Mouse (Mus musculus) intestine, embryonic 16.5 days (tissue): ENCODE data around the gene Olfr980. TPM values are rescaled to one million over a fixed set of nuclear protein-coding genes. Genes with fewer than 3 reads are reported as not detected.
A peak's percentile ranks its signal among the peaks of the same experiment; 100 is the strongest.
"Not testable (repeated sequence)": the region's sequence is repeated elsewhere in the genome, so short reads cannot be mapped to it uniquely, and the experiment has no call there.

ENCODE experiments used
- ATAC-seq: fragments of 200-750 bp; cut with Nextera tagmentation; 2 replicates; pipeline ENCODE4 v1.8.0; 2017; ENCODE audit warnings: moderate TSS enrichment, moderate library complexity
- H3K27ac ChIP-seq: fragments of 300-500 bp; sonication (generic); 2 replicates; pipeline ENCODE4 v1.5.1; 2014; ENCODE audit warnings: mild to moderate bottlenecking, low read length
- H3K27me3 ChIP-seq: fragments of 300-500 bp; sonication (generic); replicated peaks from 2 replicates; pipeline ENCODE4 v1.6.1; 2014; ENCODE audit warnings: low read length, control low read depth, mixed read lengths; ENCODE audit not compliant: control insufficient read depth, insufficient read depth
- H3K36me3 ChIP-seq: fragments of 300-500 bp; sonication (generic); 2 replicates; pipeline ENCODE4 v1.6.1; 2014; ENCODE audit warnings: low read length, control low read depth; ENCODE audit not compliant: control insufficient read depth, insufficient read depth
- H3K4me1 ChIP-seq: fragments of 300-500 bp; sonication (generic); 2 replicates; pipeline ENCODE4 v1.6.1; 2014; ENCODE audit warnings: low read length, control low read depth, mixed read lengths; ENCODE audit not compliant: control insufficient read depth, insufficient read depth
- H3K4me2 ChIP-seq: fragments of 300-500 bp; sonication (generic); 2 replicates; pipeline ENCODE4 v1.6.1; 2014; ENCODE audit warnings: low read depth, low read length, control low read depth
- H3K4me3 ChIP-seq: fragments of 300-500 bp; sonication (generic); 2 replicates; pipeline ENCODE4 v1.5.1; 2014; ENCODE audit warnings: mild to moderate bottlenecking, low read length
- H3K9ac ChIP-seq: fragments of 300-500 bp; sonication (generic); 2 replicates; pipeline ENCODE4 v1.6.1; 2014; ENCODE audit warnings: low read depth, low read length
- H3K9me3 ChIP-seq: fragments of 300-500 bp; sonication (generic); 2 replicates; pipeline ENCODE4 v1.6.1; 2016; ENCODE audit warnings: low read length, control low read depth; ENCODE audit not compliant: control insufficient read depth
- WGBS: fragments of 180-500 bp; shearing (Covaris S2); extraction: QIAGEN DNeasy Blood & Tissue Kit; methylation state at CpG from one replicate; pipeline ENCODE4 v1.1.7; 2014; 5-methylcytosine and 5-hydroxymethylcytosine counted together
- polyA plus RNA-seq: library from polyadenylated mRNA; unstranded; fragments of >200 nt; fragmentation: Nextera tagmentation; extraction: Ambion mirVana; gene quantifications from 2 replicates; pipeline ENCODE4 v1.2.1, GENCODE M21; 2015

Olfr980 gene
- not detected in 2 replicates for polyA plus RNA-seq

- 87% methylated on average over 1 of the region's 1 CpGs for WGBS
- Histone ChIP-seq H3K9ac (no peak within 1 kb of the TSS), H3K27me3 (no peaks in the 10 kb centered on the region), H3K9me3 (no peaks in the 10 kb centered on the region), H3K4me2 (no peak within 1 kb of the TSS), H3K4me1 (no peaks in the 10 kb centered on the region), H3K4me3 (no peak within 1 kb of the TSS), H3K36me3 (no peaks in the 10 kb centered on the region), H3K27ac (no peak within 1 kb of the TSS)
- ATAC-seq, result no peak
These were observed at the start of gene Olfr980 for GRCm38 (mm10) chr9:40009482-40009881. Olfr980 (minus strand) TSS chr9:40009582.

- Histone ChIP-seq H3K27ac (no peak overlapping the region), H3K27me3 (no peaks in the 10 kb centered on the region), H3K4me1 (no peaks in the 10 kb centered on the region), H3K36me3 (no peaks in the 10 kb centered on the region), H3K9ac (no peak overlapping the region), H3K9me3 (no peaks in the 10 kb centered on the region), H3K4me2 (no peak overlapping the region), H3K4me3 (no peak overlapping the region)
- 93% methylated on average over 19 of the region's 19 CpGs for WGBS
- ATAC-seq, result no peak
These were observed 40.8 kb upstream of the Olfr980 start for GRCm38 (mm10) chr9:40050138-40050537.

- Histone ChIP-seq H3K4me2 (no peak within 1 kb of the TSS), H3K4me3 (no peak within 1 kb of the TSS), H3K27ac (no peak within 1 kb of the TSS), H3K9ac (no peak within 1 kb of the TSS), H3K9me3 (no peaks in the 10 kb centered on the region), H3K27me3 (no peaks in the 10 kb centered on the region), H3K4me1 (no peaks in the 10 kb centered on the region), H3K36me3 (no peaks in the 10 kb centered on the region)
- 63% methylated on average over 2 of the region's 2 CpGs for WGBS
- ATAC-seq, result no peak
These were observed 11.8 kb upstream of the Olfr980 start, which contains the start of gene Olfr981 for GRCm38 (mm10) chr9:40021164-40021563. Olfr981 (plus strand) TSS chr9:40021464.

DNA sequence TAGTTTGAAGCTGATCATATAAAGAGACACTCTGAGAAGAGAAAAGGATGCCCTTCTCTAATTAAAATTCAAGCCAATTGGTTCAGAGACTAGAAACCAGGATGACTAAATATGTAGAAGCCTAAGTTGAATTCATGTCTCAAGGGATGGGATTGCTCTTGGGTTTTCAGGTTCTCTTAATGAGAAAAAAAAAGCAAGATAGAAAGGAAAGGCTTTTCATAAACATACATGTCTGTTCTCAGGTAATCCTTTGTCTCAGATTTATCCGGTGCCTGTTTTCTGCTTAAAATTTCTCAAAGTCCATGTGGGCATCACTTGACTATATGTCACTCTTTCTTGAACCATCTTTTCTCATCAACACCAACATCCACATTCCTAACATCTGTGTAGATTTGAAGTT, 6.0 kb downstream of the Olfr980 start, which contains the start of gene Olfr979:
Gene Olfr979 (minus strand): TSS at position 101 of the 400 bp plus-strand sequence.
- Histone ChIP-seq H3K27me3 (no peaks in the 10 kb centered on the region), H3K4me1 (no peaks in the 10 kb centered on the region), H3K4me2 (no peak within 1 kb of the TSS), H3K4me3 (no peak within 1 kb of the TSS), H3K27ac (no peak within 1 kb of the TSS), H3K9ac (no peak within 1 kb of the TSS), H3K36me3 (no peaks in the 10 kb centered on the region), H3K9me3 (no peaks in the 10 kb centered on the region)
- 89% methylated on average over 1 of the region's 1 CpGs for WGBS
- no peak for ATAC-seq

GRCm38 (mm10) chr9:39991813-39992212, 17.6 kb downstream of the Olfr980 start, which contains the start of gene Olfr978:
Olfr978 (plus strand) TSS chr9:39992113.
- Histone ChIP-seq H3K9ac (no peak within 1 kb of the TSS), H3K4me2 (no peak within 1 kb of the TSS), H3K36me3 (no peaks in the 10 kb centered on the region), H3K4me1 (no peaks in the 10 kb centered on the region), H3K27me3 (no peaks in the 10 kb centered on the region), H3K9me3 (no peaks in the 10 kb centered on the region), H3K27ac (no peak within 1 kb of the TSS), H3K4me3 (no peak within 1 kb of the TSS)
- WGBS, result 85% methylated on average over 2 of the region's 2 CpGs
- ATAC-seq, result no peak

DNA sequence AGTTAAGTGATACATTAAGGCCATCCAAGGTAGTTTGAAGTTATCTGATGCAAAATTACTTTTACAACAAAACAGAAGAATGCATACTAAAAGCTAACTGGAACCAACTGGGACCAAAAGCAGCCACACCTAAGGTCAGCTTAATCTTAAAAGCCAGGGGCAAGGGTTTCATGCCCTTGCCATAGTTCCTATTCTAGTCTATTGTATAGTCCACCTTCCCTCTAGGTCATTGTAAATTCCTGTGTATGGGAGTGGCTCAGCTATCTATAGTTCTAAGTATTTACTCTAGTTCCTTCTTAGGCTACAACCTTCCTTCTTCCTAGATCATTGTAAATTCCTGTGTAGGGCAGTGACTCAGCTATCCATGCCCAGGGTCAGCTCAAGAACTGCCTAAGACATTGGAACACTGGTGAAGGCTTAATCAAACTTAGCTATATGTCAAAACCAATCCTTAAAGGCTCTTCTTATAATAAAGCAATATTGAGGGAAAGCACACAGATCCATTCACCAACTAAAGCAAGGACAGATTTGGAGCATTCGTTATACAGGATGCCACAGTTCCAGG, 32.7 kb downstream of the Olfr980 start:
- not testable (repeated sequence) for H3K4me2 ChIP-seq, H3K27ac ChIP-seq, H3K9me3 ChIP-seq, H3K27me3 ChIP-seq, H3K9ac ChIP-seq, H3K36me3 ChIP-seq, H3K4me1 ChIP-seq, H3K4me3 ChIP-seq
- 0 out of 2 replicates have a peak, but pooled peaks have one; percentile 60 for ATAC-seq
- WGBS, result 74% methylated on average over 1 of the region's 1 CpGs

DNA sequence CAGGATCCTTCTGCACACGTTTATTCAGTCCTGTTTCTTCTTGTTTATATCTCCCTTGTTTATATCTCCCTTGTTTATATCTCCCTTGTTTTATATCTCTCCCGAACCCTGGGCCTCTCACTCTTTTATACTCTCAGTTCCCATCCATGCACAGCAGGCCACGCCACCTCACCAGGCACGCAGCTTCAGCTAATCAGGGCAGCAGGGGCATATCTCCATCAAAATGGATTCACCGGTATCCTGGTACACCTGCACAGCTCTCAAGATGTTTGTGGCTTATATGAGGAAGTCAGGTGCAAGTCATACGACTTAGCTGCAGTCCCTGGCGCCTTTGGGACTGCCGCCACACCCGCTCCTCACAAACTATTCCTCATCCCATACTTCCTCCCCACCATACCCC, 48.3 kb downstream of the Olfr980 start, which contains the start of gene Olfr976:
Gene Olfr976 (minus strand): TSS at position 101 of the 400 bp plus-strand sequence.
- H3K4me1 ChIP-seq, H3K27me3 ChIP-seq, H3K9me3 ChIP-seq, H3K4me2 ChIP-seq, H3K36me3 ChIP-seq, H3K27ac ChIP-seq, H3K9ac ChIP-seq, ATAC-seq, H3K4me3 ChIP-seq: not testable (repeated sequence)
- WGBS, result 71% methylated on average over 6 of the region's 9 CpGs

Other genes starting within 250 kb of the Olfr980 start
- not detected in 2 replicates for gene Olfr968, start 226.3 kb downstream of the Olfr980 start, polyA plus RNA-seq
- not detected in 2 replicates for gene Olfr969, start 218.6 kb downstream of the Olfr980 start, polyA plus RNA-seq
- gene Olfr970, start 200.7 kb downstream of the Olfr980 start, polyA plus RNA-seq, result not detected in 2 replicates
- not detected in 2 replicates for gene Olfr971, start 172.7 kb downstream of the Olfr980 start, polyA plus RNA-seq
- gene Olfr972, start 143.2 kb downstream of the Olfr980 start, polyA plus RNA-seq, result not detected in 2 replicates
- gene Olfr229, start 102.2 kb downstream of the Olfr980 start, polyA plus RNA-seq, result not detected in 2 replicates
- not detected in 2 replicates for gene Olfr974, start 72.1 kb downstream of the Olfr980 start, polyA plus RNA-seq
- gene Olfr975, start 57.5 kb downstream of the Olfr980 start, polyA plus RNA-seq, result not detected in 2 replicates
- gene Olfr976, start 48.4 kb downstream of the Olfr980 start, polyA plus RNA-seq, result not detected in 2 replicates
- not detected in 2 replicates for gene Olfr978, start 17.5 kb downstream of the Olfr980 start, polyA plus RNA-seq
- not detected in 2 replicates for gene Olfr979, start 6.1 kb downstream of the Olfr980 start, polyA plus RNA-seq
- gene Olfr981, start 11.9 kb upstream of the Olfr980 start, polyA plus RNA-seq, result not detected in 2 replicates
- gene Olfr982, start 64.2 kb upstream of the Olfr980 start, polyA plus RNA-seq, result not detected in 2 replicates
- gene Olfr983, start 84.0 kb upstream of the Olfr980 start, polyA plus RNA-seq, result not detected in 2 replicates
- gene Olfr984, start 104.6 kb upstream of the Olfr980 start, polyA plus RNA-seq, result not detected in 2 replicates
- gene Olfr985, start 120.6 kb upstream of the Olfr980 start, polyA plus RNA-seq, result not detected in 2 replicates
- gene Tmem225, start 138.5 kb upstream of the Olfr980 start, polyA plus RNA-seq, result not detected in 2 replicates
- not detected in 2 replicates for gene Olfr986, start 171.3 kb upstream of the Olfr980 start, polyA plus RNA-seq
- gene Zfp202, start 182.7 kb upstream of the Olfr980 start, polyA plus RNA-seq, result 2.8 and 3.1 TPM in 2 replicates